Mouse (Mus musculus): ENCODE data around the gene AW549877. TPM values are rescaled to one million over a fixed set of nuclear protein-coding genes. Genes with fewer than 3 reads are reported as not detected.

Gene AW549877
- polyA plus RNA-seq, 1 experiment, result 42.5 TPM

DNA sequence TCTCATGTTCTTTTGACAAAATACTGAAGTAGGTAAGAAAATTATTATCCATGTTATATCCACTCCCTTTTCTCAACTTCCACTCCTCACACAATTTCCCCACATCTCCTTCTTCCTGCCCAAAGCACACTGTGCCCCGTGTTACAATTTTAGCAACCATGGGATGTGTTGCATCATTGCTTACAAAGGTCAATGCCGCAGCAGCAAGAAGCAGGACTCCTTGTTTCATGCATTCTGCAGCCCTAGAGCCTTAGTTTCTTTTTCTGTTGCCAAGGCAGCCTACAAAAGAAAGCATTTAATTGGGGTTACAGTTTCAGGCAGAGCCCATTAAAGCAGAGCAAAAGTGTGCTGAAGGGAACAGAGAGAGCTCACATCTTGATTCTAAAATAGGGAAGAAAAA, 40.6 kb downstream of the AW549877 start:
- no peak overlapping the region for H3K4me3 ChIP-seq (replicated peaks; ENCODE audit: insufficient read depth, low read depth, low read length)
- H3K27ac ChIP-seq (ENCODE audit: insufficient read depth, low read length), result no peak overlapping the region
- DNase-seq, result no peak
- H3K4me1 ChIP-seq (ENCODE audit: control insufficient read depth, insufficient read depth, low read length), result no peaks in the 10 kb centered on the region
- WGBS, result 75% methylated on average over 2 of the region's 2 CpGs
- H3K27me3 ChIP-seq (ENCODE audit: control insufficient read depth, insufficient read depth, low read length), result no peaks in the 10 kb centered on the region
- TF ChIP-seq CTCF (IDR thresholded peaks at IDR 0.05; ENCODE audit: borderline replicate concordance, insufficient read depth, low read depth, low read length), result no peak
- no peak for TF ChIP-seq POLR2A (IDR thresholded peaks at IDR 0.05; ENCODE audit: borderline replicate concordance, insufficient read depth, low read length)

- H3K4me3 ChIP-seq (replicated peaks; ENCODE audit: insufficient read depth, low read depth, low read length), result no peak overlapping the region
- WGBS, result 91% methylated on average over 2 of the region's 2 CpGs
- TF ChIP-seq POLR2A (IDR thresholded peaks at IDR 0.05; ENCODE audit: borderline replicate concordance, insufficient read depth, low read length) (no peak), CTCF (IDR thresholded peaks at IDR 0.05; ENCODE audit: borderline replicate concordance, insufficient read depth, low read depth, low read length) (no peak)
- no peaks in the 10 kb centered on the region for H3K4me1 ChIP-seq (ENCODE audit: control insufficient read depth, insufficient read depth, low read length)
- H3K27me3 ChIP-seq (ENCODE audit: control insufficient read depth, insufficient read depth, low read length), result no peaks in the 10 kb centered on the region
- H3K27ac ChIP-seq (ENCODE audit: insufficient read depth, low read length), result no peak overlapping the region
- no peak for DNase-seq
These were observed 57.4 kb downstream of the AW549877 start for GRCm38 (mm10) chr15:3938132-3938531.

DNA sequence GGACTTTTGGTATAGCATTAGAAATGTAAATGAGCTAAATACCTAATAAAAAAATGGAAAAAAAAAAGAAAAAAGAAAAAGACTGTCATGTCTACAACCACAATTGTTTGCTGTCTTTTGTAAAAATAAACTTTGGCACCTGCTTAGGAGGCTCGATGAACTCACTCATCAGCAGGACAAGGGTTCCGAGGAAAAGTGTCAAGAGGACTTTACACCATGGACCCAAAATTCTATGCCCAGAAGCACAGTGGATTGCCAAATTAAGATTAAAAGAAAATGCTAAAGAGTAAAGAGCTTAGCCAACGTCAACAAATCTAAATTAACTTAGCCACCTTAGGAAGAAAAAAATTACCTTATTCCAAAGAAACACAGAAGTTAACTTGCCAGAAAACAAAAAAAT, 59.5 kb downstream of the AW549877 start:
- Histone ChIP-seq H3K27ac (ENCODE audit: insufficient read depth, low read length) (no peak overlapping the region), H3K4me3 (replicated peaks; ENCODE audit: insufficient read depth, low read depth, low read length) (no peak overlapping the region), H3K4me1 (ENCODE audit: control insufficient read depth, insufficient read depth, low read length) (no peaks in the 10 kb centered on the region), H3K27me3 (ENCODE audit: control insufficient read depth, insufficient read depth, low read length) (no peaks in the 10 kb centered on the region)
- WGBS, result 89% methylated on average over 3 of the region's 3 CpGs
- DNase-seq, result no peak
- TF ChIP-seq POLR2A (IDR thresholded peaks at IDR 0.05; ENCODE audit: borderline replicate concordance, insufficient read depth, low read length), result no peak
- no peak for TF ChIP-seq CTCF (IDR thresholded peaks at IDR 0.05; ENCODE audit: borderline replicate concordance, insufficient read depth, low read depth, low read length)

GRCm38 (mm10) chr15:3933466-3933865, 62.1 kb downstream of the AW549877 start:
- WGBS, result 83% methylated on average over 4 of the region's 4 CpGs
- no peaks in the 10 kb centered on the region for H3K27me3 ChIP-seq (ENCODE audit: control insufficient read depth, insufficient read depth, low read length)
- no peak overlapping the region for H3K27ac ChIP-seq (ENCODE audit: insufficient read depth, low read length)
- no peak overlapping the region for H3K4me3 ChIP-seq (replicated peaks; ENCODE audit: insufficient read depth, low read depth, low read length)
- no peak for DNase-seq
- TF ChIP-seq POLR2A (IDR thresholded peaks at IDR 0.05; ENCODE audit: borderline replicate concordance, insufficient read depth, low read length), result no peak
- TF ChIP-seq CTCF (IDR thresholded peaks at IDR 0.05; ENCODE audit: borderline replicate concordance, insufficient read depth, low read depth, low read length), result no peak
- no peaks in the 10 kb centered on the region for H3K4me1 ChIP-seq (ENCODE audit: control insufficient read depth, insufficient read depth, low read length)

Other genes starting within 250 kb of the AW549877 start
- 11.2 and 12.0 TPM in 2 replicates for gene Fbxo4, start 16.2 kb downstream of the AW549877 start, polyA plus RNA-seq (2012; rRNA removed)
- 173 and 178 TPM in 2 replicates for gene Oxct1, start 30.6 kb upstream of the AW549877 start, polyA plus RNA-seq (2012; rRNA removed)

All from cerebellum, adult 2 months (tissue).